Mouse (Mus musculus) right cerebral cortex, postnatal 10 days (tissue): ENCODE results near the gene Fhl3.

Experiments
- DNase-seq, 2 experiments: peaks; one replicate each; pipeline ENCODE4 v3.0.0; 2021; ENCODE audit warnings: low spot score in 2 of 2

The Fhl3 gene

GRCm38 (mm10) chr4:124755526-124755925, 55.0 kb downstream of the Fhl3 start:
- DNase-seq, result no peak
